Mouse (Mus musculus) olfactory bulb, adult 2 months (tissue): ENCODE results near the gene Zkscan7.

Experiments used
- CTCF ChIP-seq: fragments of 200-500 bp; IDR thresholded peaks from 2 replicates; pipeline ENCODE4 v1.5.1; 2012; ENCODE audit warnings: low read depth, mild to moderate bottlenecking, low read length, moderate library complexity; ENCODE audit not compliant: insufficient read depth
- POLR2A ChIP-seq: fragments of 200-500 bp; IDR thresholded peaks from 2 replicates; pipeline ENCODE4 v1.6.1; 2012; ENCODE audit warnings: mild to moderate bottlenecking, low read depth, low read length, moderate library complexity; ENCODE audit not compliant: insufficient read depth

DNA sequence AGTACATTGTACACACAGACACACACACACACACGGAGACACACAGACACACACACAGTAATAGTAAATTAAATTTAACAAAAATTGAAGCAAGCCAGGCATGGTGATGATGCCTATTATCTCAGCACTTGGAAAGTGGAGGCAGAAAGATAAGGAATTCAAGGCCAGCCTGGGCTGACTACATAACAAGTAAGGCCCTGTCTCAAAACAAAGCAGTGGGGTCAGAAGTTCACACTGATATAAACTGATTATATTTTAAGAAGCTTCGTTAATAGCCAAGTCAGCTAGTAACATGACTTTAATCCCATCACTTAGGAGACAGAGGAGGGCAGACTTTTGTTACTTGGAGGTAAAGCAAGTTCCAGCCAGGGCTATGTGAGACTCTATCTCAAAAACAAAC, 21.8 kb upstream of the Zkscan7 start:
- TF ChIP-seq POLR2A, result no peak
- TF ChIP-seq CTCF, result no peak
